Mouse (Mus musculus): Measurements from ENCODE around the gene Clstn1.

GRCm38 (mm10) chr4:149585236-149585635 is 1.0 kb upstream of the Clstn1 start:
- TF ChIP-seq TCF12 (IDR thresholded peaks at IDR 0.05; ENCODE audit: insufficient read depth, poor library complexity, severe bottlenecking) = no peak
- TF ChIP-seq SRF (IDR thresholded peaks at IDR 0.05; ENCODE audit: control insufficient read depth, insufficient read length, low read depth) = no peak
- TF ChIP-seq POLR2A (IDR thresholded peaks at IDR 0.05; ENCODE audit: insufficient read length, low read depth) = no peak

All from myocyte (in vitro differentiated cells).